Mouse (Mus musculus): ENCODE data around the gene Tmem138.
A peak's percentile ranks its signal among the peaks of the same experiment; 100 is the strongest.

Tmem138 gene

GRCm38 (mm10) chr19:10576690-10577561 lies at the start of gene Tmem138, which contains the start of gene Cyb561a3:
Gene Tmem138 (minus strand): TSS chr19:10577362.
Gene Cyb561a3 (plus strand): TSS chr19:10577172.
- DNase-seq (ENCODE audit: low spot score): peak; percentile 97

- no peak for DNase-seq (ENCODE audit: low spot score)
These were observed 31.5 kb upstream of the Tmem138 start for GRCm38 (mm10) chr19:10608573-10609240.

GRCm38 (mm10) chr19:10605901-10606622 lies 28.9 kb upstream of the Tmem138 start:
- DNase-seq (ENCODE audit: low spot score): no peak

GRCm38 (mm10) chr19:10605293-10605900 lies 28.2 kb upstream of the Tmem138 start, which contains the start of the genes Ddb1 and Tkfc:
Gene Ddb1 (plus strand): TSS chr19:10605327.
Gene Tkfc (minus strand): TSS chr19:10605654.
- peak; percentile 100 for DNase-seq (ENCODE audit: low spot score)

- no peak for DNase-seq (ENCODE audit: low spot score)
These were observed 27.4 kb upstream of the Tmem138 start for GRCm38 (mm10) chr19:10604534-10604933.

GRCm38 (mm10) chr19:10603660-10604523 lies 26.7 kb upstream of the Tmem138 start:
- DNase-seq (ENCODE audit: low spot score): no peak

GRCm38 (mm10) chr19:10602787-10603186 lies 25.6 kb upstream of the Tmem138 start:
- peak; percentile 96 for DNase-seq (ENCODE audit: low spot score)

GRCm38 (mm10) chr19:10602247-10602769 lies 25.1 kb upstream of the Tmem138 start:
- no peak for DNase-seq (ENCODE audit: low spot score)

GRCm38 (mm10) chr19:10599648-10600047 lies 22.5 kb upstream of the Tmem138 start:
- DNase-seq (ENCODE audit: low spot score): no peak

- DNase-seq (ENCODE audit: low spot score): peak; percentile 9
These were observed 21.0 kb upstream of the Tmem138 start for GRCm38 (mm10) chr19:10598188-10598587.

GRCm38 (mm10) chr19:10591659-10592377 lies 14.7 kb upstream of the Tmem138 start:
- no peak for DNase-seq (ENCODE audit: low spot score)

GRCm38 (mm10) chr19:10590301-10590700 lies 13.1 kb upstream of the Tmem138 start:
- no peak for DNase-seq (ENCODE audit: low spot score)

- DNase-seq (ENCODE audit: low spot score): no peak
These were observed 12.1 kb upstream of the Tmem138 start for GRCm38 (mm10) chr19:10589127-10589857.

GRCm38 (mm10) chr19:10587231-10587630 lies 10.1 kb upstream of the Tmem138 start:
- no peak for DNase-seq (ENCODE audit: low spot score)

- DNase-seq (ENCODE audit: low spot score): no peak
These were observed 8.0 kb upstream of the Tmem138 start for GRCm38 (mm10) chr19:10585112-10585511.

- DNase-seq (ENCODE audit: low spot score): no peak
These were observed 6.5 kb upstream of the Tmem138 start for GRCm38 (mm10) chr19:10583550-10584146.

- no peak for DNase-seq (ENCODE audit: low spot score)
These were observed 4.8 kb upstream of the Tmem138 start for GRCm38 (mm10) chr19:10581984-10582383.

GRCm38 (mm10) chr19:10580761-10581160 lies 3.6 kb upstream of the Tmem138 start:
- DNase-seq (ENCODE audit: low spot score): no peak

- no peak for DNase-seq (ENCODE audit: low spot score)
These were observed 2.9 kb upstream of the Tmem138 start for GRCm38 (mm10) chr19:10580102-10580501.
